Mouse (Mus musculus) liver, embryonic 16.5 days (tissue): ENCODE measurements at regions not wholly inside any gene's neighbourhood (a gene's known extent, or its start where the extent isn't known, plus 50 kb on each side); places are given as distances from the start of the nearest gene placed in this dataset.

Experiments
- ATAC-seq: fragments of 200-750 bp; cut with Nextera tagmentation; 2 replicates; pipeline ENCODE4 v1.8.0; 2017; ENCODE audit warnings: low read depth, mild to moderate bottlenecking, moderate number of reproducible peaks, moderate library complexity
- H3K27ac ChIP-seq: fragments of 300-500 bp; sonication (generic); 2 replicates; pipeline ENCODE4 v1.5.1; 2014; ENCODE audit warnings: mild to moderate bottlenecking, low read length
- H3K27me3 ChIP-seq: fragments of 300-500 bp; sonication (generic); 2 replicates; pipeline ENCODE4 v1.6.1; 2014; ENCODE audit warnings: low read depth, low read length, mixed read lengths; ENCODE audit not compliant: control insufficient read depth, insufficient read depth
- H3K36me3 ChIP-seq: fragments of 300-500 bp; sonication (generic); 2 replicates; pipeline ENCODE4 v1.6.1; 2014; ENCODE audit warnings: mild to moderate bottlenecking; ENCODE audit not compliant: control insufficient read depth, insufficient read depth
- H3K4me1 ChIP-seq: fragments of 300-500 bp; sonication (generic); 2 replicates; pipeline ENCODE4 v1.6.1; 2014; ENCODE audit warnings: low read depth, low read length, mixed read lengths; ENCODE audit not compliant: control insufficient read depth
- H3K4me2 ChIP-seq: fragments of 300-500 bp; sonication (generic); 2 replicates; pipeline ENCODE4 v1.6.1; 2014; ENCODE audit warnings: low read depth, low read length, mixed read lengths
- H3K4me3 ChIP-seq: fragments of 300-500 bp; sonication (generic); 2 replicates; pipeline ENCODE4 v1.5.1; 2014; ENCODE audit warnings: low read depth, mild to moderate bottlenecking, low read length
- H3K9ac ChIP-seq: fragments of 300-500 bp; sonication (generic); 2 replicates; pipeline ENCODE4 v1.6.1; 2014; ENCODE audit warnings: low read depth, low read length
- H3K9me3 ChIP-seq: fragments of 300-500 bp; sonication (generic); replicated peaks from 2 replicates; pipeline ENCODE4 v1.6.1; 2016; ENCODE audit warnings: low read length; ENCODE audit not compliant: control insufficient read depth
- WGBS: fragments of 180-500 bp; shearing (Covaris S2); extraction: QIAGEN DNeasy Blood & Tissue Kit; methylation state at CpG from one replicate; pipeline ENCODE4 v1.1.7; 2014; ENCODE audit not compliant: insufficient replicate concordance; 5-methylcytosine and 5-hydroxymethylcytosine counted together

GRCm38 (mm10) chr4:12700189-12700588 lies 528.4 kb upstream of the Fam92a start:
- Histone ChIP-seq H3K4me2 (no peak overlapping the region), H3K9ac (no peak overlapping the region), H3K4me3 (no peak overlapping the region), H3K27me3 (no peaks in the 10 kb centered on the region), H3K27ac (no peak overlapping the region), H3K36me3 (no peaks in the 10 kb centered on the region), H3K4me1 (no peaks in the 10 kb centered on the region), H3K9me3 (no peaks in the 10 kb centered on the region)
- ATAC-seq, result peak; percentile 64
- WGBS, result 23% methylated on average over 1 of the region's 1 CpGs

DNA sequence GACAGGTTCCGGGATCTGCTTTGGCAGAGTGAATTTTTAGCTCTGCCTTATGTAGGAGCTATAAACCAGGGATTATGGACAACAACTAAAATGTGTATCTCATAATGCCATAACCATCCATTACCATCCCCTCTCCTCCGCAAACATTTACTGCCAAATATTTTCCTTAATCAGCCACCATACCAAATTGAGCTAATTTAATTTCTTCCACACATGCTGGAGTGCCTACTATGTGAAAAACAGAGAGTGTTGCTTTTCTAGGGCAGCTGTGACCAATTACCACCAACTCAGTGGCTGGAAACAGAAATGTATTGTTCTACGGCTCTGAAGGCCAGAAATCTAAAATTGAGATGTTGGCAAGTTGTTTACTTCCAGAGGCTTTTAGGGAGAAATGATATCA lies 506.0 kb upstream of the Fam92a start:
- Histone ChIP-seq H3K4me2 (no peak overlapping the region), H3K4me1 (no peaks in the 10 kb centered on the region), H3K36me3 (no peaks in the 10 kb centered on the region), H3K27me3 (no peaks in the 10 kb centered on the region), H3K4me3 (no peak overlapping the region), H3K9ac (no peak overlapping the region), H3K9me3 (no peaks in the 10 kb centered on the region), H3K27ac (no peak overlapping the region)
- no peak for ATAC-seq
- WGBS, result 62% methylated on average over 3 of the region's 3 CpGs

DNA sequence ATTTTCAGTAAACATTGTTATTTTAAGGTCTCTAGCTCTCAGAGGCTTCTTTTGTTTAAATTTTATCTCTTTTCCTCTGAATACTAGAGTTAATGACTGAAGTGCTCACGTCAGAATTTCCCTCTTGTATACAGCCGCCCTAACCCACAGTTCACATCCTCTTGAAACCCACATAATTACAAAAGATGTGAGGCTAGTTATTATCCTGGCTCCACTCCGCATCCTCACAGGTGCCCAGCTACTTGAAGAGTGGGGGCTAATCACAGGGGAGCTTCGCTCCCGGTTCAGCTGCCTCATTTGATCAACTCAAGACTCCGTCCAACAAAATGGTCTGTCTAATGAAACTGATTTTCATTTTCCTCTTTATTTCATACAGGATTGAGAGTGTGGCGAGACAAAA lies 499.6 kb upstream of the Fam92a start:
- H3K9ac ChIP-seq, result no peak overlapping the region
- no peak overlapping the region for H3K4me3 ChIP-seq
- no peak overlapping the region for H3K4me2 ChIP-seq
- H3K27me3 ChIP-seq, result no peaks in the 10 kb centered on the region
- no peak for ATAC-seq
- H3K36me3 ChIP-seq, result no peaks in the 10 kb centered on the region
- H3K9me3 ChIP-seq, result no peaks in the 10 kb centered on the region
- no peak overlapping the region for H3K27ac ChIP-seq
- no peaks in the 10 kb centered on the region for H3K4me1 ChIP-seq
- 57% methylated on average over 7 of the region's 7 CpGs for WGBS

GRCm38 (mm10) chr4:12663176-12663575 lies 491.4 kb upstream of the Fam92a start:
- no peaks in the 10 kb centered on the region for H3K36me3 ChIP-seq
- ATAC-seq, result no peak
- no peak overlapping the region for H3K4me3 ChIP-seq
- H3K27ac ChIP-seq, result no peak overlapping the region
- H3K4me2 ChIP-seq, result no peak overlapping the region
- 30% methylated on average over 2 of the region's 2 CpGs for WGBS
- H3K27me3 ChIP-seq, result no peaks in the 10 kb centered on the region
- H3K9me3 ChIP-seq, result no peaks in the 10 kb centered on the region
- no peak overlapping the region for H3K9ac ChIP-seq
- H3K4me1 ChIP-seq, result no peaks in the 10 kb centered on the region

GRCm38 (mm10) chr4:12662683-12663082 lies 490.9 kb upstream of the Fam92a start:
- no peaks in the 10 kb centered on the region for H3K9me3 ChIP-seq
- no peaks in the 10 kb centered on the region for H3K27me3 ChIP-seq
- H3K4me3 ChIP-seq, result no peak overlapping the region
- no peak overlapping the region for H3K9ac ChIP-seq
- ATAC-seq, result no peak
- H3K4me2 ChIP-seq, result no peak overlapping the region
- no peaks in the 10 kb centered on the region for H3K36me3 ChIP-seq
- H3K4me1 ChIP-seq, result no peaks in the 10 kb centered on the region
- no peak overlapping the region for H3K27ac ChIP-seq
- 35% methylated on average over 1 of the region's 1 CpGs for WGBS

GRCm38 (mm10) chr4:12659084-12659483 lies 487.3 kb upstream of the Fam92a start:
- Histone ChIP-seq H3K27ac (no peak overlapping the region), H3K9me3 (no peaks in the 10 kb centered on the region), H3K4me1 (no peaks in the 10 kb centered on the region), H3K4me2 (no peak overlapping the region), H3K27me3 (no peaks in the 10 kb centered on the region), H3K36me3 (no peaks in the 10 kb centered on the region), H3K4me3 (no peak overlapping the region), H3K9ac (no peak overlapping the region)
- no peak for ATAC-seq
- WGBS, result 57% methylated on average over 1 of the region's 1 CpGs

DNA sequence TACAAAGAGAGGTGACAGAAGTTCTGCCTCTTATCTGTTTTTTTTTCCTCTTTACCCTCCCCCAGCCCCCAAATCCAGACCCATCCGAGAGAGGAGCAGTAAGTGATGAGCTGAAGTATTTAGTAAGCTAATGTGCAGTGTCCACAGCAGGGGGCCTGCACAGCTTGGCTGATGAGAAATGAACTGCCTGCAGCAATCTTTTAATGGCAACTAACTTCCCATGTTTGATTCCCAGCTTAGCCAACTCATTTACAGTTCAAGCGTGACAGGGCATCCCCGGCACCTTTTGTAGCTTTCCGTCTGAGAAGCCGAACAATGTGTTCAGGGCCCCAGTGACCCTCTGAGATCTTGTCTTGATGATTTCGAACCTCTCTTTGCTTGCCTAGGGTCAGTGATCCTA lies 486.8 kb upstream of the Fam92a start:
- Histone ChIP-seq H3K4me1 (no peaks in the 10 kb centered on the region), H3K9ac (no peak overlapping the region), H3K4me3 (no peak overlapping the region), H3K27me3 (no peaks in the 10 kb centered on the region), H3K36me3 (no peaks in the 10 kb centered on the region), H3K9me3 (no peaks in the 10 kb centered on the region), H3K27ac (no peak overlapping the region), H3K4me2 (no peak overlapping the region)
- no peak for ATAC-seq
- WGBS, result 56% methylated on average over 6 of the region's 6 CpGs

- no peak for ATAC-seq
- Histone ChIP-seq H3K36me3 (no peaks in the 10 kb centered on the region), H3K4me1 (no peaks in the 10 kb centered on the region), H3K9me3 (no peaks in the 10 kb centered on the region), H3K9ac (no peak overlapping the region), H3K4me3 (no peak overlapping the region), H3K4me2 (no peak overlapping the region), H3K27me3 (no peaks in the 10 kb centered on the region), H3K27ac (no peak overlapping the region)
- 58% methylated on average over 1 of the region's 1 CpGs for WGBS
Measured at GRCm38 (mm10) chr4:12657820-12658219, 486.0 kb upstream of the Fam92a start.

DNA sequence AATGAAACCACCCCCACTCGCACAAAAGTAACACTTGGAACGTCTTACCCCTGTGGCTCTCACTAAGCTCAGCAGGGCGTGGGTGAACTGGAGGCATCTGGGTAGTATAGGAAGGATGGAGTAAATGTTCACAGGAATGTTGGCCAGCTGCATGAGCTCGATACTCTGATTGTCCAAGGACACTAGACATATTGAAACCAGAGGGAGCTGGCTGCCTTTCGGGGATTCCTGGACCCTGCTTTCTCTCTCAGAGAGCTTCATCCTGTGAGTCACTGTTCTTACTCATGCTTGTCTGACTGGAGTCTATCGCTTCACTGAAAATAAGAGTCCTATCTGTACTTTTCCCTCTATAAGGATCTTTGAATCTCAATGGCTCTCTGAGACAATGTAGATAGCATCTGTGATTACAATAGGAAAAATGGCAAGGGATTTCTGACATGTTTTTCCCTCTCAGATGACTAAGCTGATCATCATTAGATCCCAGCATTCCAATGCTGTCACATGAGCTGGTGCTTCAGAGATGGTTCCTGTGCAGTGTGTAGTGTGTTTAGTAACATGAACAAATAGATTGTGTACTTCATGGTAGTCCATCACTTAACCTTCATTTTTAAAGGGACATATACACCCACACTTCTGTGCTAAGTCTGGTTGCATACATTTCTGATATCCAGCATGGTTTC lies 485.2 kb upstream of the Fam92a start:
- no peak overlapping the region for H3K4me2 ChIP-seq
- 61% methylated on average over 6 of the region's 6 CpGs for WGBS
- H3K9me3 ChIP-seq, result no peaks in the 10 kb centered on the region
- H3K27me3 ChIP-seq, result no peaks in the 10 kb centered on the region
- no peaks in the 10 kb centered on the region for H3K4me1 ChIP-seq
- no peak for ATAC-seq
- no peak overlapping the region for H3K9ac ChIP-seq
- no peak overlapping the region for H3K27ac ChIP-seq
- H3K4me3 ChIP-seq, result no peak overlapping the region
- H3K36me3 ChIP-seq, result no peaks in the 10 kb centered on the region
